Mouse (Mus musculus) stomach, embryonic 16.5 days (tissue): ENCODE measurements around the gene Col23a1. TPM values are rescaled to one million over a fixed set of nuclear protein-coding genes. Genes with fewer than 3 reads are reported as not detected.
A peak's percentile ranks its signal among the peaks of the same experiment; 100 is the strongest.

Experiments used
- ATAC-seq: fragments of 200-750 bp; cut with Nextera tagmentation; 2 replicates; pipeline ENCODE4 v1.8.0; 2017; ENCODE audit warnings: moderate number of reproducible peaks, moderate TSS enrichment; ENCODE audit not compliant: insufficient read depth, low FRiP score
- H3K27ac ChIP-seq: fragments of 300-500 bp; sonication (generic); 2 replicates; pipeline ENCODE4 v1.5.1; 2014; ENCODE audit warnings: low read length
- H3K27me3 ChIP-seq: fragments of 300-500 bp; sonication (generic); 2 replicates; pipeline ENCODE4 v1.6.1; 2014; ENCODE audit warnings: low read length, control low read depth, mixed read lengths; ENCODE audit not compliant: control insufficient read depth, insufficient read depth
- H3K36me3 ChIP-seq: fragments of 300-500 bp; sonication (generic); 2 replicates; pipeline ENCODE4 v1.6.1; 2014; ENCODE audit warnings: low read length; ENCODE audit not compliant: control insufficient read depth, insufficient read depth
- H3K4me1 ChIP-seq: fragments of 300-500 bp; sonication (generic); 2 replicates; pipeline ENCODE4 v1.6.1; 2014; ENCODE audit warnings: low read length, control low read depth, mixed read lengths; ENCODE audit not compliant: control insufficient read depth, insufficient read depth
- H3K4me2 ChIP-seq: fragments of 300-500 bp; sonication (generic); 2 replicates; pipeline ENCODE4 v1.6.1; 2014; ENCODE audit warnings: low read depth, low read length, mixed read lengths
- H3K4me3 ChIP-seq: fragments of 300-500 bp; sonication (generic); replicated peaks from 2 replicates; pipeline ENCODE4 v1.5.1; 2014; ENCODE audit warnings: mild to moderate bottlenecking, low read length
- H3K9ac ChIP-seq: fragments of 300-500 bp; sonication (generic); 2 replicates; pipeline ENCODE4 v1.6.1; 2014; ENCODE audit warnings: low read length
- H3K9me3 ChIP-seq: fragments of 300-500 bp; sonication (generic); replicated peaks from 2 replicates; pipeline ENCODE4 v1.6.1; 2016; ENCODE audit warnings: low read length, control low read depth; ENCODE audit not compliant: control insufficient read depth
- WGBS: fragments of 180-500 bp; shearing (Covaris S2); extraction: QIAGEN DNeasy Blood & Tissue Kit; methylation state at CpG from one replicate; pipeline ENCODE4 v1.1.7; 2014; 5-methylcytosine and 5-hydroxymethylcytosine counted together
- polyA plus RNA-seq: library from polyadenylated mRNA; unstranded; fragments of >200 nt; fragmentation: Nextera tagmentation; extraction: Ambion mirVana; gene quantifications from 2 replicates; pipeline ENCODE4 v1.2.1, GENCODE M21; 2015

The Col23a1 gene
- polyA plus RNA-seq, 1 experiment from 2014 or later = 7.0 TPM

GRCm38 (mm10) chr11:51591915-51592314, 302.2 kb downstream of the Col23a1 start:
- no peak overlapping the region for H3K4me2 ChIP-seq
- peaks cover 34% of the 10 kb centered on the region for H3K36me3 ChIP-seq
- no peak for ATAC-seq
- no peak overlapping the region for H3K4me3 ChIP-seq
- H3K4me1 ChIP-seq = no peaks in the 10 kb centered on the region; the same call in 1 of the 2 replicates
- 83% methylated on average over 7 of the region's 7 CpGs for WGBS
- H3K27ac ChIP-seq = no peak overlapping the region
- no peaks in the 10 kb centered on the region for H3K9me3 ChIP-seq
- H3K9ac ChIP-seq = no peak overlapping the region
- no peaks in the 10 kb centered on the region for H3K27me3 ChIP-seq

- Histone ChIP-seq H3K27ac (no peak overlapping the region), H3K4me3 (no peak overlapping the region), H3K27me3 (no peaks in the 10 kb centered on the region), H3K36me3 (peaks cover 33% of the 10 kb centered on the region), H3K4me1 (no peaks in the 10 kb centered on the region; the same call in 1 of the 2 replicates), H3K4me2 (no peak overlapping the region), H3K9me3 (no peaks in the 10 kb centered on the region), H3K9ac (no peak overlapping the region)
- ATAC-seq = no peak
- WGBS = 94% methylated on average over 4 of the region's 4 CpGs
Measured at GRCm38 (mm10) chr11:51593368-51593767, 303.6 kb downstream of the Col23a1 start.

- Histone ChIP-seq H3K4me1 (no peaks in the 10 kb centered on the region; the same call in 1 of the 2 replicates), H3K9ac (no peak overlapping the region), H3K27me3 (no peaks in the 10 kb centered on the region), H3K36me3 (peaks cover 34% of the 10 kb centered on the region), H3K4me3 (no peak overlapping the region), H3K9me3 (no peaks in the 10 kb centered on the region), H3K4me2 (no peak overlapping the region), H3K27ac (no peak overlapping the region)
- ATAC-seq = no peak
- 86% methylated on average over 6 of the region's 6 CpGs for WGBS
Measured at GRCm38 (mm10) chr11:51593849-51594248, 304.1 kb downstream of the Col23a1 start.

- Histone ChIP-seq H3K36me3 (peaks cover 31% of the 10 kb centered on the region), H3K9me3 (no peaks in the 10 kb centered on the region), H3K27me3 (no peaks in the 10 kb centered on the region), H3K4me1 (no peaks in the 10 kb centered on the region; the same call in 1 of the 2 replicates), H3K9ac (no peak overlapping the region), H3K4me2 (no peak overlapping the region), H3K27ac (no peak overlapping the region), H3K4me3 (no peak overlapping the region)
- ATAC-seq = no peak
- WGBS = 68% methylated on average over 3 of the region's 3 CpGs
Measured at GRCm38 (mm10) chr11:51594715-51595350, 305.1 kb downstream of the Col23a1 start.

- ATAC-seq = no peak
- WGBS = 90% methylated on average over 1 of the region's 1 CpGs
- Histone ChIP-seq H3K27ac (no peak overlapping the region), H3K27me3 (no peaks in the 10 kb centered on the region), H3K36me3 (peaks cover 34% of the 10 kb centered on the region), H3K4me1 (no peaks in the 10 kb centered on the region; the same call in 1 of the 2 replicates), H3K4me2 (no peak overlapping the region), H3K9ac (no peak overlapping the region), H3K4me3 (no peak overlapping the region), H3K9me3 (no peaks in the 10 kb centered on the region)
Measured at GRCm38 (mm10) chr11:51595459-51596083, 305.9 kb downstream of the Col23a1 start.

- Histone ChIP-seq H3K27ac (no peak overlapping the region), H3K36me3 (peaks cover 48% of the 10 kb centered on the region), H3K4me2 (no peak overlapping the region), H3K9ac (no peak overlapping the region), H3K9me3 (no peaks in the 10 kb centered on the region), H3K4me3 (no peak overlapping the region), H3K27me3 (no peaks in the 10 kb centered on the region), H3K4me1 (no peaks in the 10 kb centered on the region)
- no peak for ATAC-seq
- 70% methylated on average over 2 of the region's 2 CpGs for WGBS
Measured at GRCm38 (mm10) chr11:51597553-51597952, 307.8 kb downstream of the Col23a1 start.

- no peaks in the 10 kb centered on the region for H3K27me3 ChIP-seq
- H3K4me2 ChIP-seq = no peak overlapping the region
- no peak overlapping the region for H3K4me3 ChIP-seq
- no peak for ATAC-seq
- peaks cover 21% of the 10 kb centered on the region for H3K4me1 ChIP-seq
- 0 out of 2 replicates have a peak overlapping the region, but pooled peaks have one; percentile 20 for H3K9ac ChIP-seq
- no peaks in the 10 kb centered on the region for H3K9me3 ChIP-seq
- H3K36me3 ChIP-seq = peaks cover 50% of the 10 kb centered on the region
- H3K27ac ChIP-seq = no peak overlapping the region
- WGBS = 83% methylated on average over 3 of the region's 3 CpGs
Measured at GRCm38 (mm10) chr11:51602253-51602652, 312.5 kb downstream of the Col23a1 start.

GRCm38 (mm10) chr11:51605602-51606446, 316.1 kb downstream of the Col23a1 start:
- Histone ChIP-seq H3K4me1 (peaks cover 30% of the 10 kb centered on the region), H3K4me2 (peak overlapping the region; percentile 83), H3K27me3 (no peaks in the 10 kb centered on the region), H3K9ac (peak overlapping the region; percentile 99), H3K9me3 (no peaks in the 10 kb centered on the region), H3K4me3 (peak overlapping the region; percentile 93), H3K27ac (peak overlapping the region; percentile 95), H3K36me3 (peaks cover 38% of the 10 kb centered on the region)
- WGBS = under 1% methylated on average over 76 of the region's 81 CpGs
- ATAC-seq = peak; percentile 81
